Mouse (Mus musculus) thymus, postnatal 10 days (tissue): ENCODE measurements around the gene Pxdc1.
A peak's percentile ranks its signal among the peaks of the same experiment; 100 is the strongest.

Experiments used
- DNase-seq, 2 experiments: peaks; one replicate each; pipeline ENCODE4 v3.0.0; 2021; ENCODE audit warnings: low spot score in 2 of 2

Gene Pxdc1

DNA sequence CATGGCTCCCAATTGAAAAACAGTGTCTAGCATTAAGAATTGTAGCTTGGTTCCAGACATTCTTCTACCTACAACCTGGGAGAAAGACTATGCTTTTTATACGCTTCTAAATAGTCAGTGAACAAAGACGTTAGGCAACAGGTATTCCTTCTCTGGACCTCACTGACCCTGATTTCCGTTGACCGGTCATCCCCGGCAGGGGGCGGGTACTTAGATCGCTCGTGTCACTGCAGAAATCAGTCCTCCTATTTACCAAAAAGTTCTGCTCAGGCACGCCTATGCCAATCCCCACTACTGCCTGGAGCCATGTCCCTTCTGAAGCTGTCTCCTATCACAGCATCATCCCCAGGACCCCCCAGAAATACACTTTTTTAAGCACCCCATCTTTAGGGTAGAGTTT, at the start of gene Pxdc1:
TSS of gene Pxdc1 (minus strand) at position 96 of the 400 bp plus-strand sequence.
- DNase-seq = no peak

- no peak for DNase-seq
Measured at GRCm38 (mm10) chr13:34700630-34701029, 47.3 kb upstream of the Pxdc1 start.

DNA sequence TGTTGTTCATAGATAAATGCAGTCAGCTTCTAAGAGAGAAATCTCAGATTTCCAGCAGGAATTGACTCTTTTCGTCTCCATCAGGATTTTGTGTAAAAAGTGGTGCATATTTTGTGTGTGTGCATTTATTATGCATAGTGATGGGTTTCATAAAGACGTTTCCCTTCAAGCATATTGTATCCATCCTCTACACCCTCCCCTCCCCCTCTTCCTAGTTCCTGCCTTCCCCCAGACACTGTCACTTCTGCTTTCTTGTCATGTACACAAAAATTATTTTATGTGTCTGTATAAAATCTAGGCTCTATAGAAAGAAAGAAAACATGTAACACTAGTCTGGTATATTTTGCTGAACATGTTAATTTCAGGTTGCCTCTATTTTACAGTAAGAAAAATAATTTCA, 46.8 kb upstream of the Pxdc1 start:
- no peak for DNase-seq

DNA sequence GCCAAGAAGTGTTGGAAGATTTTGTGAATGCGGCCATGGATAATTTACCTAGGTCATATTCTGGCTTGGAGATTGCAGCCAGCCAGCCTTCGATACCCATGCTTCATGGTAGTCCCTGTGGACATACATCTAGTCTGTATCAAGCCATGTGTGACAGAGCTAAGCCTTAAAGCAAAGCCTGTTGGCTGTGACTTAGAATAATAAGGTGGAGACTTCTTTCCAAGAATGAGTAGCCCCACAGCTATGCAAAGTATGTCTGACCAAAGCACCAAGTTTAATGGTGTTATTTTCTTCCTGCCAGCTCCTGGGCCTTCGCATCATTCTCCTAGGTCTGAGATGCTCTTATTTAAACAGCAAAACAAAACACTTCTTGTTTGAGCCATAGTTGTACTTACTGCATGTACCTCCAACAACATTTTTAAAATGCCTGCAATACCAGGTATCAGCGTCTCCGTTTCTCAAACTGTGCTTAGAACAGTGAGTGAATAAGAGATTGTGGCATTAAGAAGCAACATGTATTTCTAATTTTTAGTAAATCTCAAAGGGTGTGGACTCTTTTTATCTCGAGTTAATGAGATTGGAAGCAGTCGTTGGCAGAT, 43.5 kb upstream of the Pxdc1 start:
- no peak for DNase-seq

DNA sequence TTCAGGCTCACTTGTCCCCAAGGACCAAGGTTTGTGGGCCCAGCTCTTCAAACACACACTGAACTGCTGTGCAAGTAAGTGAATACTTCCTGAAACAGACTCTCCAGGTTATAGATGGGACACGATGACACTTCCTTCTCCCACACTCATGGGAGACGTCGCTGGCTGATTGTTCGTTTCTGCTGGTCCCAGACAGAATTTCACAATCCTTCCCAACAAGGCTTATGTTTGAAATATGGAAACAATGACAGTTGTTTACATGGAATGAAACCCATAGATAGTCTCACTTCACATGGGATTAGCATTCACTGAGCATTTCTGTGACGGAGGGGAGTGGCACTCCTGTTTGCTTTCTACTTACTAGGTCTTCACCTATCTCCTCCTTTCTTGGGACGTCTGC, 39.8 kb upstream of the Pxdc1 start:
- no peak for DNase-seq

GRCm38 (mm10) chr13:34691049-34691448, 37.8 kb upstream of the Pxdc1 start:
- no peak for DNase-seq

- no peak for DNase-seq
Measured at GRCm38 (mm10) chr13:34685008-34685765, 31.9 kb upstream of the Pxdc1 start.

DNA sequence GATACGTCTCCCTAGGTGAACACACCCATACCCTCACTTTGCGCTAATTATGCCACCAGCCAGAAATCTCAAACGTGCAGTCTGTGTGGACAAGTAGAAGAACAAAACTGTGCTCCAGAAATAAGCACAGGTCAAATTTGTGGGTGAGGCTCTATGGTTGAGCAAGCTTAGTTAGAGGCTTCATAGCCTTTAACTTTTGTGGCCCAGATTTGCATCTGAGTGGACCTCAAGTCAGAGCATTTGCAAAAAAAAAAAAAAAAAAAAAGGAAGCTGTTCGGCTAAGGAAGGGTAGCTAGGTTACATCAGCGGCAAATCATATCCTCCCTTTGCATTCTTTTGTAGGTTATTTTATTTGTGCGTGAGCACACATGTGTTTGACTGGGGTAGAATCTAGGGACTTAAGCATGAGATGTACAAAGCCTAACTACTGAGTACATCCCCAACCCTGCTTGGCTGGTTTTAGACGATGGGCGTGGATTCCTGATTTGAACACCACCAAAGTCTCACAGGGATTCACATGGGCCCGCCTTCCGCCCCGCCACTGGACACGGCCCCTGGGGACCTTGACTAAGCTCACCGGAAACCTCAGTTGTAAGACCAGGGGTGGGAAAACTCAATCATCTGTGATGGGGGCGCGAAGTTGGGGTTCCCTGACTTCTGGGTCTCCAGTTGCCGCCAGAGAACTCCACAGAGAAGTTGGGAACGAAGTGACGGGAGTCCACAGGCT, 30.6 kb upstream of the Pxdc1 start:
- DNase-seq = no peak

GRCm38 (mm10) chr13:34683270-34683669, 30.0 kb upstream of the Pxdc1 start:
- no peak for DNase-seq

DNA sequence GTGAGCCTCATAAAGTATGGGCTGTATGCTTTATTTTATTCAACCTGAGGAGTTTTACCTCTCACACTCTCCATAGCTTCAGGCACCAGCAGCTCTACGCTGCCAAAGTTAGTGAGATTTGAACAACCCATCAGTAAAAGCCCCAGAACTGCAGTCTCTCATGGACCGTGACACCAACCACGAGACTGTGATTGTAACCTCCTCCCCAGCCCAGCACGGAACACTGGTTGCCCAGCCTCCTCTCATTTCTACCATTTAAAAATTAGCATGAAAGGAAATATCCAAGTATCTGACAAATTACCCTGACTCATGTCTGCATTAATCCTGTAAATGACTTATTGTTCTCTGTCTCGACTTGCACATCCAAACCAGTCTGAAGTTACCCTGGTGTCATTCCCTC, 23.2 kb upstream of the Pxdc1 start:
- no peak for DNase-seq

DNA sequence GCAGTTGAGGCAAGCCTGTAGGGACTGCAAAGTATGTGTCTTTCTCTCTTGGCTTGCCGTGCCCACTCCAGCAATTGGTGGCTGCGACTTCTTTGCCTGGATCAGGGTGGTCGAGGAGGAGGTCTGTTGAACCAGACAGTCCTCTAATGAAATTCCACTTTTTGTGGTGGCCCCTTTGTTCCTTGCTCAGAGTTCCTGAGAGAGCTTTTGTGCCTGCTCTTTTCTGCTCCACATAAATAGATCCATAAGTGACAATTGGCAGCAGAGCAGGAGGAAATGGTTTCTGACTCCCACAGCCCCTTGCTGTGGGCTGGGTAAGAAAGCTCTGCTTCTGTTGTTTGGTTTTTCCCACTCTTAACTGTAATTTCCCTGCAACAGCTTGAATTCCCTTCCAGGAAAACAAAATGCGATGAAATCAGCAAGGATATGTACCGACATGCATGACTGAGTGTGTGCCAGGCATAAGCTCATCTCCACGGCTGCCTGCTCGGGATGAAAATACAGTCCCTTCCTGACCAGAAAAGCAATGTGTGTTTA, 22.6 kb upstream of the Pxdc1 start:
- DNase-seq = no peak

DNA sequence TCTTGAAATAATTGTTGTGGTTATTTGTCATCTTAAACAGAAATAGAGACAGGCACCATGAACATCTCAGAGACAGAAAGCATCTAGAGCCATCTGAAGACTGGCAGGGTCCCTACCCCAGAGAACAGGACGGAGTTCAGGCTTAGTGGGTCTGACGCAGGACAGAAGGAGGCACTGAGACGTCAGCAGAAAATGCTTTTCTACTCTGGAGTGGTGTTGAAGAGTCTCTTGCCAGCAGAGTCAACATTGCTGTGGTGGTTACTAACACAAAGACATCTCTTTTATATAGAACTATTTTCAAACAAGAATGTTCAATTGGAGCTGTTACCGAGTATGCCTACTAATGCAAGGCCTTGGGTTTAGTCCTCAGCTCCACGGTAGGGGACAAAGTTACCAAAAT, 20.1 kb upstream of the Pxdc1 start:
- DNase-seq = no peak

- DNase-seq = no peak
Measured at GRCm38 (mm10) chr13:34669919-34670865, 16.9 kb upstream of the Pxdc1 start.

DNA sequence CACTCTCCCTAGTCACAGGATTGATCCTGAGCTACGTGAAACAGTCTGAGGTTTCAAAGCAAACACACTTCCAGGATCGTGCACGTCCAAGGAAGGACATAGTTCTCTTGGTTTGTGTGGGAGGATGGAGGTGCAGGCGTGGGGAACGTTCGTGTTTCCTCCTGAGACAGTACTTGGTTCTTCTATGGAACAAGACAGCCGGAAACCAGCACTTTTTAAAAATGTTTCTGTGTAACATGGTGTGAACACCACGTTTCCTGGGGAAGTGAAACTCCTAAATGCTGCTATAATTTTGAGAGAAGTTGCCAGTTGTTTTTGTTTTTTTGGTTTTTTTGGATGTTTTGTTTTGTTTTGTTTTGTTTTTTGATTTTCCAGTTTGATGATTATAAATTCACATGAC, 13.9 kb upstream of the Pxdc1 start:
- no peak for DNase-seq

GRCm38 (mm10) chr13:34665074-34665473, 11.8 kb upstream of the Pxdc1 start:
- no peak for DNase-seq

GRCm38 (mm10) chr13:34663762-34664161, 10.5 kb upstream of the Pxdc1 start:
- no peak for DNase-seq

- no peak for DNase-seq
Measured at GRCm38 (mm10) chr13:34659507-34659906, 6.2 kb upstream of the Pxdc1 start.

DNA sequence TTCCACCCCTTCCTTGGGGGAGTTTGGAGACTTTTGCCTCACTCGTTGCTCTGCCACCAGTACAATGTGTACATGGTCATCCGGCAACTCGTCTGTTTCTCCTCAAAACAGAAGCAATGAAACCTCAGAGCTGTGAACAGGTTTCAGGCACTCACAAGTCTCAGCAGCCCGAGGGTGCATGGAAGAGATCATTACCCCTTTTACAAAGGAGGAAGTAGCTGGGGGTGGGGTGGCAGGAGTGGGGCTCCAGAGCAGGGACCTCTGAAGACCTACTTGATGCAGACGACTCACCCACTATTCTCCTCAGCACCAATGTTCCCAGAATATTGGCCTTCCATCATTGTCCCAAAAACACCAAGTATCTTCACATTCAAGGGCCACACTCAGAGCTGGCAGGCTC, 3.1 kb upstream of the Pxdc1 start:
- no peak for DNase-seq

- DNase-seq = peak in 1 of 2 experiments; percentile 14
Measured at GRCm38 (mm10) chr13:34652353-34653241, 689 bp downstream of the Pxdc1 start.

GRCm38 (mm10) chr13:34652016-34652352, 1.3 kb downstream of the Pxdc1 start:
- DNase-seq = peak in 1 of 2 experiments; percentile 6
